Mouse (Mus musculus): ENCODE measurements around the gene Coro1b.

GRCm38 (mm10) chr19:4180411-4180810 lies 32.0 kb downstream of the Coro1b start:
- no peak for TF ChIP-seq CTCF (IDR thresholded peaks at IDR 0.05; ENCODE audit: low read depth, low read length)
- TF ChIP-seq POLR2A (IDR thresholded peaks at IDR 0.05; ENCODE audit: borderline replicate concordance, low read depth, low read length): no peak
